Mouse (Mus musculus): Measurements from ENCODE around the gene C5ar1.
"Not testable (repeated sequence)": the region's sequence is repeated elsewhere in the genome, so short reads cannot be mapped to it uniquely, and the experiment has no call there.

Gene C5ar1

GRCm38 (mm10) chr7:16263843-16264242 lies 4.5 kb upstream of the C5ar1 start:
- H3K36me3 ChIP-seq (ENCODE audit: control insufficient read depth, insufficient read depth, low read length, poor library complexity, severe bottlenecking), result no peaks in the 10 kb centered on the region
- peak; percentile 47 for DNase-seq (ENCODE audit: low read depth, low spot score)
- H3K27me3 ChIP-seq (ENCODE audit: control insufficient read depth, insufficient read depth, low read length, poor library complexity, severe bottlenecking), result no peaks in the 10 kb centered on the region

GRCm38 (mm10) chr7:16263015-16263787 lies 3.9 kb upstream of the C5ar1 start:
- DNase-seq (ENCODE audit: low read depth, low spot score), result peak; percentile 93
- H3K27me3 ChIP-seq (ENCODE audit: control insufficient read depth, insufficient read depth, low read length, poor library complexity, severe bottlenecking), result no peaks in the 10 kb centered on the region
- no peaks in the 10 kb centered on the region for H3K36me3 ChIP-seq (ENCODE audit: control insufficient read depth, insufficient read depth, low read length, poor library complexity, severe bottlenecking)

GRCm38 (mm10) chr7:16261097-16261496 lies 1.8 kb upstream of the C5ar1 start:
- Histone ChIP-seq H3K27me3 (ENCODE audit: control insufficient read depth, insufficient read depth, low read length, poor library complexity, severe bottlenecking) (no peaks in the 10 kb centered on the region), H3K36me3 (ENCODE audit: control insufficient read depth, insufficient read depth, low read length, poor library complexity, severe bottlenecking) (no peaks in the 10 kb centered on the region)
- no peak for DNase-seq (ENCODE audit: low read depth, low spot score)

GRCm38 (mm10) chr7:16257830-16258229 lies 1.5 kb downstream of the C5ar1 start:
- no peaks in the 10 kb centered on the region for H3K27me3 ChIP-seq (ENCODE audit: control insufficient read depth, insufficient read depth, low read length, poor library complexity, severe bottlenecking)
- no peak for DNase-seq (ENCODE audit: low read depth, low spot score)

GRCm38 (mm10) chr7:16255963-16256362 lies 3.4 kb downstream of the C5ar1 start:
- H3K36me3 ChIP-seq (ENCODE audit: control insufficient read depth, insufficient read depth, low read length, poor library complexity, severe bottlenecking); H3K27me3 ChIP-seq (ENCODE audit: control insufficient read depth, insufficient read depth, low read length, poor library complexity, severe bottlenecking); DNase-seq (ENCODE audit: low read depth, low spot score): not testable (repeated sequence)

More at GRCm38 (mm10) chr7:16257830-16258229, 1.5 kb downstream of the C5ar1 start:
- no peaks in the 10 kb centered on the region for H3K36me3 ChIP-seq (ENCODE audit: control insufficient read depth, insufficient read depth, low read length, poor library complexity, severe bottlenecking)

- H3K27me3 ChIP-seq (ENCODE audit: control insufficient read depth, insufficient read depth, low read length, poor library complexity, severe bottlenecking), result no peaks in the 10 kb centered on the region
- no peak for DNase-seq (ENCODE audit: low read depth, low spot score)
- no peaks in the 10 kb centered on the region for H3K36me3 ChIP-seq (ENCODE audit: control insufficient read depth, insufficient read depth, low read length, poor library complexity, severe bottlenecking)
These were observed 5.1 kb downstream of the C5ar1 start for GRCm38 (mm10) chr7:16254195-16254594.

- no peaks in the 10 kb centered on the region for H3K27me3 ChIP-seq (ENCODE audit: control insufficient read depth, insufficient read depth, low read length, poor library complexity, severe bottlenecking)
- DNase-seq (ENCODE audit: low read depth, low spot score), result no peak
- H3K36me3 ChIP-seq (ENCODE audit: control insufficient read depth, insufficient read depth, low read length, poor library complexity, severe bottlenecking), result no peaks in the 10 kb centered on the region
These were observed 8.7 kb downstream of the C5ar1 start for GRCm38 (mm10) chr7:16250687-16251086.

- Histone ChIP-seq H3K27me3 (ENCODE audit: control insufficient read depth, insufficient read depth, low read length, poor library complexity, severe bottlenecking) (no peaks in the 10 kb centered on the region), H3K36me3 (ENCODE audit: control insufficient read depth, insufficient read depth, low read length, poor library complexity, severe bottlenecking) (no peaks in the 10 kb centered on the region)
- DNase-seq (ENCODE audit: low read depth, low spot score), result peak; percentile 36
These were observed 13.4 kb downstream of the C5ar1 start for GRCm38 (mm10) chr7:16245958-16246357.

GRCm38 (mm10) chr7:16244067-16244466 lies 15.3 kb downstream of the C5ar1 start, which contains the start of gene C5ar2:
Gene C5ar2, minus strand, starts transcription at chr7:16244154.
- no peaks in the 10 kb centered on the region for H3K36me3 ChIP-seq (ENCODE audit: control insufficient read depth, insufficient read depth, low read length, poor library complexity, severe bottlenecking)
- DNase-seq (ENCODE audit: low read depth, low spot score), result peak; percentile 27
- H3K27me3 ChIP-seq (ENCODE audit: control insufficient read depth, insufficient read depth, low read length, poor library complexity, severe bottlenecking), result no peaks in the 10 kb centered on the region

GRCm38 (mm10) chr7:16242198-16242597 lies 17.1 kb downstream of the C5ar1 start:
- Histone ChIP-seq H3K36me3 (ENCODE audit: control insufficient read depth, insufficient read depth, low read length, poor library complexity, severe bottlenecking) (no peaks in the 10 kb centered on the region), H3K27me3 (ENCODE audit: control insufficient read depth, insufficient read depth, low read length, poor library complexity, severe bottlenecking) (no peaks in the 10 kb centered on the region)
- DNase-seq (ENCODE audit: low read depth, low spot score), result no peak

- Histone ChIP-seq H3K27me3 (ENCODE audit: control insufficient read depth, insufficient read depth, low read length, poor library complexity, severe bottlenecking) (no peaks in the 10 kb centered on the region), H3K36me3 (ENCODE audit: control insufficient read depth, insufficient read depth, low read length, poor library complexity, severe bottlenecking) (no peaks in the 10 kb centered on the region)
- no peak for DNase-seq (ENCODE audit: low read depth, low spot score)
These were observed 17.6 kb downstream of the C5ar1 start for GRCm38 (mm10) chr7:16241787-16242186.

GRCm38 (mm10) chr7:16240978-16241303 lies 18.4 kb downstream of the C5ar1 start:
- no peak for DNase-seq (ENCODE audit: low read depth, low spot score)
- Histone ChIP-seq H3K27me3 (ENCODE audit: control insufficient read depth, insufficient read depth, low read length, poor library complexity, severe bottlenecking) (no peaks in the 10 kb centered on the region), H3K36me3 (ENCODE audit: control insufficient read depth, insufficient read depth, low read length, poor library complexity, severe bottlenecking) (no peaks in the 10 kb centered on the region)

GRCm38 (mm10) chr7:16240281-16240977 lies 18.9 kb downstream of the C5ar1 start:
- no peaks in the 10 kb centered on the region for H3K27me3 ChIP-seq (ENCODE audit: control insufficient read depth, insufficient read depth, low read length, poor library complexity, severe bottlenecking)
- H3K36me3 ChIP-seq (ENCODE audit: control insufficient read depth, insufficient read depth, low read length, poor library complexity, severe bottlenecking), result no peaks in the 10 kb centered on the region
- DNase-seq (ENCODE audit: low read depth, low spot score), result peak; percentile 22

- H3K27me3 ChIP-seq (ENCODE audit: control insufficient read depth, insufficient read depth, low read length, poor library complexity, severe bottlenecking), result no peaks in the 10 kb centered on the region
- no peaks in the 10 kb centered on the region for H3K36me3 ChIP-seq (ENCODE audit: control insufficient read depth, insufficient read depth, low read length, poor library complexity, severe bottlenecking)
- DNase-seq (ENCODE audit: low read depth, low spot score), result peak; percentile 90
These were observed 19.8 kb downstream of the C5ar1 start for GRCm38 (mm10) chr7:16239554-16239997.

GRCm38 (mm10) chr7:16229869-16230268 lies 29.5 kb downstream of the C5ar1 start:
- Histone ChIP-seq H3K36me3 (ENCODE audit: control insufficient read depth, insufficient read depth, low read length, poor library complexity, severe bottlenecking) (no peaks in the 10 kb centered on the region), H3K27me3 (ENCODE audit: control insufficient read depth, insufficient read depth, low read length, poor library complexity, severe bottlenecking) (no peaks in the 10 kb centered on the region)
- no peak for DNase-seq (ENCODE audit: low read depth, low spot score)
